Mouse (Mus musculus): ENCODE data around the gene Gas2l3. TPM values are rescaled to one million over a fixed set of nuclear protein-coding genes. Genes with fewer than 3 reads are reported as not detected.

Gas2l3 gene
- polyA plus RNA-seq (2016; fragmentation: Nextera tagmentation; extraction: Ambion mirVana), result 14.6 and 15.0 TPM in 2 replicates

GRCm38 (mm10) chr10:89443623-89444151 is at the start of gene Gas2l3:
Gene Gas2l3, minus strand, starts transcription at chr10:89443967.
- peaks cover 12% of the 10 kb centered on the region for H3K4me1 ChIP-seq (replicated peaks)
- H3K9me3 ChIP-seq, result no peaks in the 10 kb centered on the region
- peak within 1 kb of the TSS; percentile 57 for H3K9ac ChIP-seq (replicated peaks)
- H3K4me3 ChIP-seq (replicated peaks), result peak within 1 kb of the TSS; percentile 58
- under 1% methylated on average over 39 of the region's 39 CpGs for WGBS
- H3K27ac ChIP-seq, result peak within 1 kb of the TSS; percentile 69; the same call in 1 of the 2 replicates
- H3K27me3 ChIP-seq, result no peaks in the 10 kb centered on the region
- H3K36me3 ChIP-seq, result no peaks in the 10 kb centered on the region; the same call in 1 of the 2 replicates
- peak within 1 kb of the TSS; percentile 87 for H3K4me2 ChIP-seq
- peak; percentile 98 for ATAC-seq (ENCODE audit: insufficient number of reproducible peaks, insufficient read depth, low FRiP score, low TSS enrichment, low read depth)

DNA sequence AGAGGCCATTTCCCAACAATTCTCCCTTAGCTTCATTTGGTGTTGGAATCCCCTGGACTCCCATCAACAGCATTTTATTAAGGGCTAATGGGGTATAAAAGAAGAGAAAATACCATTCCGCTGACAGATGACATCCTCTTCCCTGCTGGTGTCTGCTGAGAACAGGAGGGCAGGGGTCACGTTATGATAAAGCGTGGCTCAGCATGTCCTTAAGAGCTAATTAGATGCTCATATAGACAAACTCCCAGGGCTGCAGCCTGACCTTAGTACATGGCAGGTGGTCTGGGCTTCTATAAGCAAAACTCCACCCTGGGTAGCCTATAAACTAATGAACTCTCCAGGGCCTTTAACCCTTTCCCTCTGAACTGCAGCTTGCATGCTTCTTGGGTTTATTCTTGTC is 47.6 kb upstream of the Gas2l3 start:
- WGBS, result 22% methylated on average over 3 of the region's 3 CpGs
- H3K9ac ChIP-seq (replicated peaks), result no peak overlapping the region
- H3K27ac ChIP-seq, result no peak overlapping the region
- H3K4me1 ChIP-seq (replicated peaks), result no peaks in the 10 kb centered on the region
- H3K4me3 ChIP-seq (replicated peaks), result no peak overlapping the region
- H3K9me3 ChIP-seq, result no peaks in the 10 kb centered on the region
- H3K4me2 ChIP-seq, result no peak overlapping the region
- ATAC-seq (ENCODE audit: insufficient number of reproducible peaks, insufficient read depth, low FRiP score, low TSS enrichment, low read depth), result no peak
- H3K27me3 ChIP-seq, result no peaks in the 10 kb centered on the region; the same call in 1 of the 2 replicates
- no peaks in the 10 kb centered on the region for H3K36me3 ChIP-seq

GRCm38 (mm10) chr10:89490250-89490649 is 46.5 kb upstream of the Gas2l3 start:
- Histone ChIP-seq H3K9ac (replicated peaks) (no peak overlapping the region), H3K27me3 (no peaks in the 10 kb centered on the region; the same call in 1 of the 2 replicates), H3K9me3 (no peaks in the 10 kb centered on the region), H3K4me1 (replicated peaks) (no peaks in the 10 kb centered on the region), H3K27ac (no peak overlapping the region), H3K4me3 (replicated peaks) (no peak overlapping the region), H3K36me3 (no peaks in the 10 kb centered on the region), H3K4me2 (no peak overlapping the region)
- ATAC-seq (ENCODE audit: insufficient number of reproducible peaks, insufficient read depth, low FRiP score, low TSS enrichment, low read depth), result no peak
- WGBS, result 84% methylated on average over 3 of the region's 3 CpGs

GRCm38 (mm10) chr10:89489459-89489858 is 45.7 kb upstream of the Gas2l3 start:
- WGBS, result 84% methylated on average over 4 of the region's 4 CpGs
- H3K4me2 ChIP-seq, result no peak overlapping the region
- H3K9ac ChIP-seq (replicated peaks), result no peak overlapping the region
- H3K4me3 ChIP-seq (replicated peaks), result no peak overlapping the region
- no peak for ATAC-seq (ENCODE audit: insufficient number of reproducible peaks, insufficient read depth, low FRiP score, low TSS enrichment, low read depth)
- no peaks in the 10 kb centered on the region for H3K4me1 ChIP-seq (replicated peaks)
- H3K27ac ChIP-seq, result no peak overlapping the region
- H3K27me3 ChIP-seq, result no peaks in the 10 kb centered on the region; the same call in 1 of the 2 replicates
- no peaks in the 10 kb centered on the region for H3K9me3 ChIP-seq
- H3K36me3 ChIP-seq, result no peaks in the 10 kb centered on the region

- Histone ChIP-seq H3K27ac (no peak overlapping the region), H3K9ac (replicated peaks) (no peak overlapping the region), H3K36me3 (no peaks in the 10 kb centered on the region), H3K9me3 (no peaks in the 10 kb centered on the region), H3K4me1 (replicated peaks) (no peaks in the 10 kb centered on the region), H3K4me2 (no peak overlapping the region), H3K27me3 (no peaks in the 10 kb centered on the region; the same call in 1 of the 2 replicates), H3K4me3 (replicated peaks) (no peak overlapping the region)
- 75% methylated on average over 4 of the region's 4 CpGs for WGBS
- ATAC-seq (ENCODE audit: insufficient number of reproducible peaks, insufficient read depth, low FRiP score, low TSS enrichment, low read depth), result no peak
These were observed 43.4 kb upstream of the Gas2l3 start for GRCm38 (mm10) chr10:89486995-89487742.

DNA sequence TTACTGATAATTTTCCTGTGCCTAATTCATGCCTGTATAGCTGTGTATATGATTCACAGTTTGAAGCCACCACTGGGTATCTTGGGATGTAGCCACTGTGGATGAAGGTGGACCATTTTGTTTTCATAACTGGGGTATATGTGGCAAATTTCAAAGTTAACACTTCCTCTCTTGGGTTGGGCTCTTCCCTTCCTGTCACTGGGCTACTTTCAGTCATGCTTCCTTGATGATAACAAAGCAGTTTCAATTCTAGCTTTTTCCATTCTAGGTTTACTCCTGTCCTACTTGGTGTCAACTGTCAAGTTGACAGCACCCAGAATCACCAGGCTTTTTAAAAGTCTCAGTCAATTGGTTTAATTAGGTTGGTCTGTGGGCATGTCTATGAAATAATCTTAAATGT is 41.1 kb upstream of the Gas2l3 start:
- H3K27ac ChIP-seq, result no peak overlapping the region
- H3K36me3 ChIP-seq, result no peaks in the 10 kb centered on the region
- no peak overlapping the region for H3K4me3 ChIP-seq (replicated peaks)
- H3K4me2 ChIP-seq, result no peak overlapping the region
- no peak for ATAC-seq (ENCODE audit: insufficient number of reproducible peaks, insufficient read depth, low FRiP score, low TSS enrichment, low read depth)
- H3K4me1 ChIP-seq (replicated peaks), result no peaks in the 10 kb centered on the region
- H3K27me3 ChIP-seq, result no peaks in the 10 kb centered on the region; the same call in 1 of the 2 replicates
- H3K9me3 ChIP-seq, result no peaks in the 10 kb centered on the region
- H3K9ac ChIP-seq (replicated peaks), result no peak overlapping the region

GRCm38 (mm10) chr10:89483812-89484602 is 40.2 kb upstream of the Gas2l3 start:
- H3K9me3 ChIP-seq, result no peaks in the 10 kb centered on the region
- H3K4me2 ChIP-seq, result no peak overlapping the region
- ATAC-seq (ENCODE audit: insufficient number of reproducible peaks, insufficient read depth, low FRiP score, low TSS enrichment, low read depth), result no peak
- H3K27ac ChIP-seq, result no peak overlapping the region
- H3K4me1 ChIP-seq (replicated peaks), result no peaks in the 10 kb centered on the region
- H3K36me3 ChIP-seq, result no peaks in the 10 kb centered on the region
- 74% methylated on average over 18 of the region's 18 CpGs for WGBS
- H3K27me3 ChIP-seq, result no peaks in the 10 kb centered on the region; the same call in 1 of the 2 replicates
- H3K4me3 ChIP-seq (replicated peaks), result no peak overlapping the region
- no peak overlapping the region for H3K9ac ChIP-seq (replicated peaks)

- H3K4me2 ChIP-seq, result no peak overlapping the region
- ATAC-seq (ENCODE audit: insufficient number of reproducible peaks, insufficient read depth, low FRiP score, low TSS enrichment, low read depth), result no peak
- H3K27me3 ChIP-seq, result no peaks in the 10 kb centered on the region; the same call in 1 of the 2 replicates
These were observed 39.3 kb upstream of the Gas2l3 start for GRCm38 (mm10) chr10:89483113-89483512.

DNA sequence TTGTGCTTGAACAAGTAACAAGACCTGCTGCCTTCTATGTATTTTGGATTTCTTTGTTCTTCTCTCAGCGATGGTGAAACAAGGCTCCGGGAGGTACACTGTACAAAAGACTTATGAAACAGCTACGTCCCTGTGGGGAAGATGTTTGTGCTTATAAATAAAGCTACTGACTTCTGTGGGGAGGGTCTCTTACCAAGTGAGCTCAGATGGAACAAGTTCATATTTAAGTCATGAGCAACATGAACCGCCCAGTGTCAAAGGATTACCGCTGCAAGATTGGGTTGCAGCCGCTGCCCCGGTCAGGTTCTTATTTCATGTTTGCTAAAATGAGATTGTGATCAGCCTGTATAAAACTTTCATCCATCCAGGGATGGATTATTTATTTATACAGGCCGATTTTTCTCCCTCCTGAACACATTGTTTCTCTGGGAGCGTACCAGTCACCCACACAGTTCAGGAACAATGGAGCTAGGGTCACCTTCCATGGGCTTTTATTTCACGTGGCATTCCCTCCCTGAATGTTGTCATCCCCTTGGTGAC is 38.4 kb upstream of the Gas2l3 start:
- no peak for ATAC-seq (ENCODE audit: insufficient number of reproducible peaks, insufficient read depth, low FRiP score, low TSS enrichment, low read depth)
- 80% methylated on average over 10 of the region's 10 CpGs for WGBS
- Histone ChIP-seq H3K36me3 (no peaks in the 10 kb centered on the region), H3K9ac (replicated peaks) (no peak overlapping the region), H3K27ac (no peak overlapping the region), H3K9me3 (no peaks in the 10 kb centered on the region), H3K4me3 (replicated peaks) (no peak overlapping the region), H3K4me1 (replicated peaks) (no peaks in the 10 kb centered on the region), H3K27me3 (no peaks in the 10 kb centered on the region; the same call in 1 of the 2 replicates), H3K4me2 (no peak overlapping the region)

More at GRCm38 (mm10) chr10:89483113-89483512, 39.3 kb upstream of the Gas2l3 start:
- H3K27ac ChIP-seq, result no peak overlapping the region
- WGBS, result 79% methylated on average over 14 of the region's 14 CpGs
- H3K4me1 ChIP-seq (replicated peaks), result no peaks in the 10 kb centered on the region
- H3K9ac ChIP-seq (replicated peaks), result no peak overlapping the region
- H3K4me3 ChIP-seq (replicated peaks), result no peak overlapping the region
- H3K36me3 ChIP-seq, result no peaks in the 10 kb centered on the region
- no peaks in the 10 kb centered on the region for H3K9me3 ChIP-seq

DNA sequence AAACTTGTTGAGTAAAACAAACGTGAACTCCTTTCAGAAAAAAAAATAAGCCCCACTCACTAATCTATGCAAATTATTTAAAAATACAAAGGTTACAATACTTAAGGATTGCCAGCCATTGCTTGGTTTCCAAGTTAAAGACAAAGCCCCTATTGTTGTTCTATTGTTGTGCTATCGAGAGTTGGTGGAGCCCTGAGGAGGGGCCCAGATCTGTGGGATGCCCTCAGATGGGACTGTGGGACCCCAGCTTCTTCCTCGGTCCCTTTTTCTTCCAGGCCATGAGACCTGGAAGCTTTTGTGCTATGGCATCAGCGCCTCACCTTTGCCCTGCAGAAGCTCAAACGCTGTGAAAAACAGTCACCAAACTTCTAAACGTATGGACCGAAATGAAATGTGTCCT is 37.9 kb upstream of the Gas2l3 start:
- no peak overlapping the region for H3K4me2 ChIP-seq
- no peak for ATAC-seq (ENCODE audit: insufficient number of reproducible peaks, insufficient read depth, low FRiP score, low TSS enrichment, low read depth)
- H3K27me3 ChIP-seq, result no peaks in the 10 kb centered on the region; the same call in 1 of the 2 replicates
- no peaks in the 10 kb centered on the region for H3K9me3 ChIP-seq
- no peak overlapping the region for H3K27ac ChIP-seq
- H3K36me3 ChIP-seq, result no peaks in the 10 kb centered on the region
- no peaks in the 10 kb centered on the region for H3K4me1 ChIP-seq (replicated peaks)
- no peak overlapping the region for H3K4me3 ChIP-seq (replicated peaks)
- no peak overlapping the region for H3K9ac ChIP-seq (replicated peaks)
- WGBS, result 66% methylated on average over 7 of the region's 7 CpGs

GRCm38 (mm10) chr10:89478766-89479165 is 35.0 kb upstream of the Gas2l3 start:
- no peak for ATAC-seq (ENCODE audit: insufficient number of reproducible peaks, insufficient read depth, low FRiP score, low TSS enrichment, low read depth)
- H3K4me3 ChIP-seq (replicated peaks), result no peak overlapping the region
- H3K4me1 ChIP-seq (replicated peaks), result no peaks in the 10 kb centered on the region
- H3K9ac ChIP-seq (replicated peaks), result no peak overlapping the region
- H3K36me3 ChIP-seq, result no peaks in the 10 kb centered on the region
- no peaks in the 10 kb centered on the region for H3K9me3 ChIP-seq
- H3K27me3 ChIP-seq, result no peaks in the 10 kb centered on the region
- no peak overlapping the region for H3K4me2 ChIP-seq
- no peak overlapping the region for H3K27ac ChIP-seq
- WGBS, result 83% methylated on average over 8 of the region's 8 CpGs
